Mouse (Mus musculus) MEL (cell line): ENCODE measurements around the gene Ttc17. TPM values are rescaled to one million over a fixed set of nuclear protein-coding genes. Genes with fewer than 3 reads are reported as not detected.

Experiments used
- DNase-seq: peaks from one replicate; pipeline ENCODE4 v3.0.0; 2011; ENCODE audit warnings: low read depth, low spot score
- H3K27ac ChIP-seq: 2 replicates; pipeline ENCODE4 v1.5.1; 2012; ENCODE audit warnings: low read depth, mild to moderate bottlenecking, control low read depth, low read length, moderate library complexity; ENCODE audit not compliant: control insufficient read depth
- H3K27me3 ChIP-seq, 2 experiments: fragments of 150-350 bp in 1 of 2; sonication (generic) in 1 of 2; 2 replicates each; pipeline ENCODE4 v1.6.1; 2012; ENCODE audit warnings: low read length in 2 of 2, mild to moderate bottlenecking in 2 of 2, improper control_type of control experiment in 1 of 2, moderate library complexity in 1 of 2; ENCODE audit not compliant: insufficient read depth in 2 of 2, control insufficient read depth in 1 of 2
- H3K36me3 ChIP-seq, 2 experiments: 2 replicates each; pipeline ENCODE4 v1.6.1; 2012 to 2014; ENCODE audit warnings: low read length in 2 of 2, improper control_type of control experiment in 1 of 2, inconsistent platforms in 1 of 2, mild to moderate bottlenecking in 1 of 2; ENCODE audit not compliant: insufficient read depth in 2 of 2, control insufficient read depth in 1 of 2
- H3K4me1 ChIP-seq, 2 experiments: fragments of 150-350 bp in 1 of 2; sonication (generic) in 1 of 2; 2 replicates each; pipeline ENCODE4 v1.6.1; 2012; ENCODE audit warnings: low read length in 2 of 2, improper control_type of control experiment in 1 of 2, mild to moderate bottlenecking in 1 of 2; ENCODE audit not compliant: insufficient read depth in 2 of 2, control insufficient read depth in 1 of 2
- H3K4me3 ChIP-seq, 2 experiments: fragments of 150-350 bp in 1 of 2; sonication (generic) in 1 of 2; 2 replicates each; pipeline ENCODE4 v1.5.1; 2012; ENCODE audit warnings: low read depth in 2 of 2, low read length in 2 of 2, mild to moderate bottlenecking in 2 of 2, moderate library complexity in 2 of 2, control low read depth in 1 of 2, improper control_type of control experiment in 1 of 2; ENCODE audit not compliant: control insufficient read depth in 1 of 2, insufficient read depth in 1 of 2
- H3K79me2 ChIP-seq: 2 replicates; pipeline ENCODE4 v1.6.1; 2012; ENCODE audit warnings: mild to moderate bottlenecking, low read length, moderate library complexity; ENCODE audit not compliant: control insufficient read depth, poor library complexity, insufficient read depth
- H3K9ac ChIP-seq: 2 replicates; pipeline ENCODE4 v1.6.1; 2012; ENCODE audit warnings: low read depth, mild to moderate bottlenecking, control low read depth, low read length, moderate library complexity; ENCODE audit not compliant: control insufficient read depth, poor library complexity, severe bottlenecking
- H3K9me3 ChIP-seq: fragments of 150-350 bp; sonication (generic); replicated peaks from 2 replicates; pipeline ENCODE4 v1.6.1; 2012; ENCODE audit warnings: mild to moderate bottlenecking, low read length, improper control_type of control experiment, moderate library complexity; ENCODE audit not compliant: insufficient read depth
- CHD1 ChIP-seq: IDR thresholded peaks from 2 replicates; pipeline ENCODE4 v1.6.1; 2012; ENCODE audit warnings: low read depth, mild to moderate bottlenecking, inconsistent platforms, low read length, improper control_type of control experiment
- ELF1 ChIP-seq: IDR thresholded peaks from 2 replicates; pipeline ENCODE4 v1.6.1; 2014; ENCODE audit warnings: low read depth, mild to moderate bottlenecking, inconsistent platforms, low read length, improper control_type of control experiment, moderate library complexity
- EP300 ChIP-seq, 2 experiments: IDR thresholded peaks; 2 replicates each; pipeline ENCODE4 v1.6.1; 2011; ENCODE audit warnings: improper control_type of control experiment in 2 of 2, low read length in 2 of 2, low read depth in 1 of 2, mild to moderate bottlenecking in 1 of 2
- ETS1 ChIP-seq: IDR thresholded peaks from 2 replicates; pipeline ENCODE4 v1.6.1; 2012; ENCODE audit warnings: low read depth, mild to moderate bottlenecking, inconsistent platforms, low read length, improper control_type of control experiment, moderate library complexity
- GABPA ChIP-seq: IDR thresholded peaks from 2 replicates; pipeline ENCODE4 v1.6.1; 2012; ENCODE audit warnings: low read depth, mild to moderate bottlenecking, inconsistent platforms, low read length, improper control_type of control experiment, moderate library complexity
- GATA1 ChIP-seq: IDR thresholded peaks from 2 replicates; pipeline ENCODE4 v1.6.1; 2011; ENCODE audit warnings: low read depth, low read length, improper control_type of control experiment
- HCFC1 ChIP-seq: IDR thresholded peaks from 2 replicates; pipeline ENCODE4 v1.6.1; 2012; ENCODE audit warnings: low read depth, mild to moderate bottlenecking, inconsistent platforms, low read length, improper control_type of control experiment, moderate library complexity
- KAT2A ChIP-seq: conservative IDR thresholded peaks from 2 replicates; pipeline ENCODE4 v1.6.1; 2012; ENCODE audit warnings: low read depth, low read length, improper control_type of control experiment, inconsistent platforms
- MAX ChIP-seq: IDR thresholded peaks from 2 replicates; pipeline ENCODE4 v1.6.1; 2011; ENCODE audit warnings: low read length, improper control_type of control experiment
- MAZ ChIP-seq: IDR thresholded peaks from 2 replicates; pipeline ENCODE4 v1.6.1; 2012; ENCODE audit warnings: low read depth, mild to moderate bottlenecking, inconsistent platforms, low read length, improper control_type of control experiment
- MEF2A ChIP-seq: IDR thresholded peaks from 2 replicates; pipeline ENCODE4 v1.6.1; 2014; ENCODE audit warnings: low read depth, mild to moderate bottlenecking, inconsistent platforms, low read length, improper control_type of control experiment; ENCODE audit not compliant: poor library complexity, insufficient replicate concordance, severe bottlenecking; ENCODE audit errors: extremely low read depth
- MXI1 ChIP-seq: IDR thresholded peaks from 2 replicates; pipeline ENCODE4 v1.6.1; 2011; ENCODE audit warnings: mild to moderate bottlenecking, low read depth, low read length, improper control_type of control experiment
- NELFE ChIP-seq: IDR thresholded peaks from 2 replicates; pipeline ENCODE4 v1.6.1; 2011; ENCODE audit warnings: low read depth, low read length, improper control_type of control experiment
- POLR2A ChIP-seq, 2 experiments: IDR thresholded peaks; 2 replicates each; pipeline ENCODE4 v1.6.1; 2011 to 2012; ENCODE audit warnings: low read length in 2 of 2, mild to moderate bottlenecking in 2 of 2, control low read depth in 1 of 2, improper control_type of control experiment in 1 of 2, low read depth in 1 of 2, moderate library complexity in 1 of 2; ENCODE audit not compliant: control insufficient read depth in 1 of 2, insufficient read depth in 1 of 2, poor library complexity in 1 of 2
- POLR2AphosphoS2 ChIP-seq: IDR thresholded peaks from 2 replicates; pipeline ENCODE4 v1.6.1; 2011; ENCODE audit warnings: low read length, improper control_type of control experiment
- POLR2AphosphoS5 ChIP-seq: IDR thresholded peaks from 2 replicates; pipeline ENCODE4 v1.6.1; 2012; ENCODE audit warnings: low read depth, borderline replicate concordance, mild to moderate bottlenecking, inconsistent platforms, low read length, moderate library complexity, mixed read lengths
- RAD21 ChIP-seq: IDR thresholded peaks from 2 replicates; pipeline ENCODE4 v1.6.1; 2011; ENCODE audit warnings: mild to moderate bottlenecking, low read depth, low read length, improper control_type of control experiment
- SIN3A ChIP-seq: IDR thresholded peaks from 2 replicates; pipeline ENCODE4 v1.6.1; 2012; ENCODE audit warnings: low read length, improper control_type of control experiment, inconsistent platforms
- SMC3 ChIP-seq: IDR thresholded peaks from 2 replicates; pipeline ENCODE4 v1.6.1; 2011; ENCODE audit warnings: low read depth, low read length, improper control_type of control experiment
- TAL1 ChIP-seq: IDR thresholded peaks from 2 replicates; pipeline ENCODE4 v1.6.1; 2012; ENCODE audit warnings: mild to moderate bottlenecking, inconsistent platforms, low read length, moderate library complexity, mixed read lengths
- TBP ChIP-seq: IDR thresholded peaks from 2 replicates; pipeline ENCODE4 v1.8.0; 2011; ENCODE audit warnings: low read depth, low read length, improper control_type of control experiment
- TCF12 ChIP-seq: IDR thresholded peaks from 2 replicates; pipeline ENCODE4 v1.6.1; 2014; ENCODE audit warnings: low read depth, mild to moderate bottlenecking, inconsistent platforms, low read length, improper control_type of control experiment, moderate library complexity
- UBTF ChIP-seq: IDR thresholded peaks from 2 replicates; pipeline ENCODE4 v1.6.1; 2012; ENCODE audit warnings: low read depth, mild to moderate bottlenecking, inconsistent platforms, low read length, improper control_type of control experiment, moderate library complexity, borderline replicate concordance; ENCODE audit not compliant: insufficient read depth
- ZMIZ1 ChIP-seq: IDR thresholded peaks from 2 replicates; pipeline ENCODE4 v1.6.1; 2012; ENCODE audit warnings: low read depth, mild to moderate bottlenecking, inconsistent platforms, low read length, improper control_type of control experiment, moderate library complexity
- ZNF384 ChIP-seq: IDR thresholded peaks from 2 replicates; pipeline ENCODE4 v1.6.1; 2012; ENCODE audit warnings: low read depth, mild to moderate bottlenecking, inconsistent platforms, low read length, improper control_type of control experiment
- polyA plus RNA-seq, 2 experiments: library from polyadenylated mRNA; stranded (reverse) in 1 of 2; unstranded in 1 of 2; fragments of >175 nt in 1 of 2; fragments of >200 nt in 1 of 2; gene quantifications; 2 replicates each; pipeline versions ENCODE4 v1.2.1 to v1.2.4; 2012; ENCODE audit warnings: low replicate concordance in 2 of 2, low read depth in 1 of 2; ENCODE audit not compliant: insufficient read length in 2 of 2, insufficient read depth in 1 of 2, missing spikeins in 1 of 2
- total RNA-seq: library from RNA; depleted of rRNA; stranded (reverse); fragments of 300-350 nt; gene quantifications from 2 replicates; pipeline ENCODE4 v1.2.3, GENCODE M21; 2012

The Ttc17 gene
- total and polyA plus RNA-seq, 3 experiments, result 7.0 to 10.2 TPM; not detected in 1

- Histone ChIP-seq H3K4me1 (no peaks in the 10 kb centered on the region), H3K27ac (no peak overlapping the region), H3K4me3 (no peak overlapping the region), H3K9me3 (no peaks in the 10 kb centered on the region), H3K9ac (no peak overlapping the region), H3K27me3 (peaks cover 7 to 23% of the 10 kb centered on the region in 2 experiments), H3K79me2 (no peaks in the 10 kb centered on the region), H3K36me3 (no peaks in the 10 kb centered on the region)
- no peak for DNase-seq
- TF ChIP-seq ELF1, result no peak
- no peak for TF ChIP-seq SIN3A
- TF ChIP-seq POLR2AphosphoS2, result no peak
- no peak for TF ChIP-seq ETS1
- no peak for TF ChIP-seq POLR2A (IDR thresholded peaks at IDR 0.05; ENCODE audit: control insufficient read depth in 1 of 2, insufficient read depth in 1 of 2, low read depth in 1 of 2, low read length in 2 of 2, poor library complexity in 1 of 2)
- no peak for TF ChIP-seq MEF2A
- TF ChIP-seq GABPA, result no peak
- TF ChIP-seq TBP, result no peak
- no peak for TF ChIP-seq ZNF384
- no peak for TF ChIP-seq RAD21
- no peak for TF ChIP-seq TAL1
- TF ChIP-seq KAT2A, result no peak
- TF ChIP-seq GATA1, result no peak
- TF ChIP-seq MAZ, result no peak
- no peak for TF ChIP-seq ZMIZ1
Measured at GRCm38 (mm10) chr2:94279596-94279995, 126.9 kb downstream of the Ttc17 start.

- Histone ChIP-seq H3K4me3 (no peak overlapping the region), H3K4me1 (peaks cover 0 to 9% of the 10 kb centered on the region in 2 experiments; a peak in 1 of 4 replicates), H3K9me3 (no peaks in the 10 kb centered on the region), H3K27ac (no peak overlapping the region), H3K79me2 (no peaks in the 10 kb centered on the region), H3K27me3 (peaks cover 4 to 17% of the 10 kb centered on the region in 2 experiments), H3K36me3 (no peaks in the 10 kb centered on the region; a peak in 1 of 4 replicates), H3K9ac (no peak overlapping the region)
- no peak for DNase-seq
- TF ChIP-seq MXI1 (no peak), ELF1 (no peak), EP300 (IDR thresholded peaks at IDR 0.05; ENCODE audit: low read depth in 1 of 2, low read length in 2 of 2) (no peak), RAD21 (no peak), UBTF (no peak), TCF12 (no peak), ETS1 (no peak), HCFC1 (no peak), CHD1 (no peak), MAX (no peak), POLR2AphosphoS5 (no peak), SIN3A (no peak), MEF2A (no peak), KAT2A (no peak), POLR2AphosphoS2 (no peak), SMC3 (no peak), TBP (no peak), GABPA (no peak), NELFE (no peak), ZMIZ1 (no peak)
Measured at GRCm38 (mm10) chr2:94276103-94276502, 130.4 kb downstream of the Ttc17 start.
